Mouse (Mus musculus): ENCODE results near the gene St6galnac3. TPM values are rescaled to one million over a fixed set of nuclear protein-coding genes. Genes with fewer than 3 reads are reported as not detected.

Gene St6galnac3
- polyA plus RNA-seq, 1 experiment from 2014 or later: 34.9 TPM

DNA sequence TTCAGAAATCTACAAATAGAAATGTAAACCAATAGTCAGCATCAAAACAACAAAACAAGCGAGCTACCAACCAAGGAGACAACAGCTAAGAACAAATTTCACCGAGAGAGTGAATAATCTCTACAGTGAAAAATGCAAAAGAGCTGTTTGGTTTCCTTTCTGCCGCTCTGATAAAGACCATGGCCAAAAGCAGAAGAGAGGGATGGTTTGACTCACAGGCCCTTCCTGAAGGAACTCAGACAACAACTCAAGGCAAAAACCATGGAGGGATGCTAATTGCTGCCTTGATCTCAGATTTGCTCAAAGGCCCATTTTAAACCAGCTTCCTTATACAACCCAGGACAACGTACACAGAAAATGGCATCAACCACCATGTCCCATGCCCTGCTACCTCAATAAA, 437.4 kb downstream of the St6galnac3 start:
- no peak overlapping the region for H3K4me3 ChIP-seq (replicated peaks; ENCODE audit: low read length)
- H3K9ac ChIP-seq (ENCODE audit: low read length): no peak overlapping the region
- WGBS: 93% methylated on average over 4 of the region's 4 CpGs
- H3K36me3 ChIP-seq (ENCODE audit: control insufficient read depth, insufficient read depth, low read length): no peaks in the 10 kb centered on the region
- no peak overlapping the region for H3K27ac ChIP-seq (ENCODE audit: low read length)
- no peaks in the 10 kb centered on the region for H3K9me3 ChIP-seq (replicated peaks; ENCODE audit: control insufficient read depth, low read length)
- H3K4me1 ChIP-seq (ENCODE audit: control insufficient read depth, insufficient read depth, low read length): no peaks in the 10 kb centered on the region; the same call in 1 of the 2 replicates
- H3K4me2 ChIP-seq (ENCODE audit: low read depth, low read length): no peak overlapping the region
- H3K27me3 ChIP-seq (ENCODE audit: control insufficient read depth, insufficient read depth, low read length): no peaks in the 10 kb centered on the region
- no peak for ATAC-seq (ENCODE audit: insufficient read depth, low FRiP score)

DNA sequence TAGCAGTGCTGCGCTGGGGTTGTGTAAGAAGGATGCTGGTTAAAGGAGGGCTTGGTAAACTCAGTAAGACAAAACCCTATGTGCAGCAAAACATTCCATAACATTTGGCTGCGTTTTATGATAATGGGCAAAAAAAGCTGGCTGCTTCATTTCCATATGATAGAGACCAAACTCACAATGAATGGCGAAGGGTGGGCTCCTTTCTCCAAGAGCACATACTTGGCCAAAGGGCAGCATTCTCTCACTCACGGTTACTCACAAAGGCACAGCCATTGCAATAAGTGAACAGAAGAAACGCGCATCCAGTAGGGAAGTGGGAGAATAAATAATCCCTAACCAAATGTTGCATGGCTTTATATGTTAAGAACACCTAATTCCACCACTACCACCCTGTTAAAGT, 437.9 kb downstream of the St6galnac3 start:
- H3K9me3 ChIP-seq (replicated peaks; ENCODE audit: control insufficient read depth, low read length): no peaks in the 10 kb centered on the region
- H3K27ac ChIP-seq (ENCODE audit: low read length): no peak overlapping the region
- H3K4me3 ChIP-seq (replicated peaks; ENCODE audit: low read length): no peak overlapping the region
- peaks cover 3% of the 10 kb centered on the region; the same call in 1 of the 2 replicates for H3K4me1 ChIP-seq (ENCODE audit: control insufficient read depth, insufficient read depth, low read length)
- no peak overlapping the region for H3K4me2 ChIP-seq (ENCODE audit: low read depth, low read length)
- ATAC-seq (ENCODE audit: insufficient read depth, low FRiP score): no peak
- H3K9ac ChIP-seq (ENCODE audit: low read length): no peak overlapping the region
- no peaks in the 10 kb centered on the region for H3K36me3 ChIP-seq (ENCODE audit: control insufficient read depth, insufficient read depth, low read length)
- H3K27me3 ChIP-seq (ENCODE audit: control insufficient read depth, insufficient read depth, low read length): no peaks in the 10 kb centered on the region
- WGBS: 95% methylated on average over 6 of the region's 6 CpGs

DNA sequence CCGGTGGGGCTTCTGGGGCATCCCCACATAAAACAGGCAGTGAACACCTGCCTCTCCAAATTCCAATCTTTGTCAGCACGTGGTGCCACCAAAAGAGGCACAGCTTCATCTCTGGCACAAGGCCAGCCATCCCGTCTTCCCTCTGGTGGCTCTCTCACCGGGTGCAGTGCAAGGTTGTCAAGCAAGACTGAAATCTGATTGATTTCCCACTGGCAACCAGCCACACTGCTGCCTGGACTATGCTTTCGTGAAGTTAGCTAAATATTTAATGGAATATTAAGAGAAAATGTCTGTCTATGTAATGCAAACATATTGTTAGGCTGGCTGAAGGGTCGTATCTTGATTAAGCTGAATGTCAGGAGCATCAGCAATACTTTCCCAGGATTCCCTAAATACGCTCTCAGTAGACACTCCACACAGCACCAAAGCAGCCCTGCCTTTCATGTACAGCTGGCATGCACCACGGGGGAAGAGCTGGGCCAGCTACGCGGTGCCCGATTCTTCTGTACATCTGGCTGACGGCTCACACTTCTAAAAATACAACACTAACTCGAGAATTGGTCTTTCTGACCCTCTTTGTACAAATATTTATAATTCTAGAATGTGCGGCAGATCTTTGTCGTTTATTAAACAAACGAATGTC, 442.7 kb downstream of the St6galnac3 start:
- Histone ChIP-seq H3K4me3 (replicated peaks; ENCODE audit: low read length) (no peak overlapping the region), H3K27me3 (ENCODE audit: control insufficient read depth, insufficient read depth, low read length) (no peaks in the 10 kb centered on the region), H3K27ac (ENCODE audit: low read length) (no peak overlapping the region), H3K9ac (ENCODE audit: low read length) (no peak overlapping the region), H3K9me3 (replicated peaks; ENCODE audit: control insufficient read depth, low read length) (no peaks in the 10 kb centered on the region), H3K4me1 (ENCODE audit: control insufficient read depth, insufficient read depth, low read length) (peaks cover 6% of the 10 kb centered on the region; the same call in 1 of the 2 replicates), H3K4me2 (ENCODE audit: low read depth, low read length) (no peak overlapping the region), H3K36me3 (ENCODE audit: control insufficient read depth, insufficient read depth, low read length) (no peaks in the 10 kb centered on the region)
- no peak for ATAC-seq (ENCODE audit: insufficient read depth, low FRiP score)
- 27% methylated on average over 16 of the region's 16 CpGs for WGBS

- H3K4me3 ChIP-seq (replicated peaks; ENCODE audit: low read length): no peak overlapping the region
- H3K9ac ChIP-seq (ENCODE audit: low read length): no peak overlapping the region
- ATAC-seq (ENCODE audit: insufficient read depth, low FRiP score): no peak
- H3K9me3 ChIP-seq (replicated peaks; ENCODE audit: control insufficient read depth, low read length): peaks cover 4% of the 10 kb centered on the region; the same call in 1 of the 2 replicates
- H3K36me3 ChIP-seq (ENCODE audit: control insufficient read depth, insufficient read depth, low read length): no peaks in the 10 kb centered on the region
- no peak overlapping the region for H3K4me2 ChIP-seq (ENCODE audit: low read depth, low read length)
- H3K27ac ChIP-seq (ENCODE audit: low read length): no peak overlapping the region
- 67% methylated on average over 5 of the region's 5 CpGs for WGBS
- H3K27me3 ChIP-seq (ENCODE audit: control insufficient read depth, insufficient read depth, low read length): no peaks in the 10 kb centered on the region
- peaks cover 6% of the 10 kb centered on the region; the same call in 1 of the 2 replicates for H3K4me1 ChIP-seq (ENCODE audit: control insufficient read depth, insufficient read depth, low read length)
Measured at GRCm38 (mm10) chr3:153278249-153278648, 446.7 kb downstream of the St6galnac3 start.

DNA sequence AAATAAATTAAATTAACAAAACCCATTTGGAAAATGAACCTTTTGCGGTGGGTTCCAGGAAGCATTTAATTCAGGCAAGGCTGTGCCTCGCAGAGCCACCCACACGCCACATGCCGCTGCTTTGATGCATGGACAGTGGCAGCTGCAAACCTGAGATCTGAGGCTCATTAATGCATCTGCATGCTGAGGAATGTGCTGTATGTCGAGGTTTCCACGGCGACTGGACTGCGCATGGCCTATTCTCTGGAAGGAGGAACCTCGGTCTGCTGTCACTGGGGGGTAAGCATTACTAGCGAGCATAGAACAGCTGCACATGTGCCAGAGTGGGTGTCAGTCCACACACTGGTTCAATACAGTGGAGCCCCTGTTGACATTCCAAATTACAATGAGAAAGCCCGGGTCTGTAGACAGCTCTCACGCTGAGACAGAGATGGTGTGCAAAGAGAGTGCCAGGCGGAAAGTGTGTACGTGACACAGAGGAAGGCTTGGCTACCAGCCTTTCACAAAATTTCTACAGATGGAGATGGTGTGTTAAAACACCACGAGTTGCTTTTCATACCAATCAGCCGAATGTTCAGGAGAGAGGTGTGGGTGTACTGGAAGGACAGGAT, 447.5 kb downstream of the St6galnac3 start:
- Histone ChIP-seq H3K9me3 (replicated peaks; ENCODE audit: control insufficient read depth, low read length) (peaks cover 4% of the 10 kb centered on the region; the same call in 1 of the 2 replicates), H3K36me3 (ENCODE audit: control insufficient read depth, insufficient read depth, low read length) (no peaks in the 10 kb centered on the region), H3K4me2 (ENCODE audit: low read depth, low read length) (no peak overlapping the region), H3K4me3 (replicated peaks; ENCODE audit: low read length) (no peak overlapping the region), H3K9ac (ENCODE audit: low read length) (no peak overlapping the region), H3K27ac (ENCODE audit: low read length) (no peak overlapping the region), H3K4me1 (ENCODE audit: control insufficient read depth, insufficient read depth, low read length) (0 out of 2 replicates have a peak, but pooled peaks cover 6% of the 10 kb centered on the region), H3K27me3 (ENCODE audit: control insufficient read depth, insufficient read depth, low read length) (no peaks in the 10 kb centered on the region)
- no peak; the same call in 1 of the 2 replicates for ATAC-seq (ENCODE audit: insufficient read depth, low FRiP score)
- WGBS: 53% methylated on average over 16 of the region's 16 CpGs

GRCm38 (mm10) chr3:153276830-153277388, 448.1 kb downstream of the St6galnac3 start:
- ATAC-seq (ENCODE audit: insufficient read depth, low FRiP score): no peak
- Histone ChIP-seq H3K27ac (ENCODE audit: low read length) (no peak overlapping the region), H3K9me3 (replicated peaks; ENCODE audit: control insufficient read depth, low read length) (peaks cover 4% of the 10 kb centered on the region; the same call in 1 of the 2 replicates), H3K27me3 (ENCODE audit: control insufficient read depth, insufficient read depth, low read length) (no peaks in the 10 kb centered on the region), H3K4me2 (ENCODE audit: low read depth, low read length) (no peak overlapping the region), H3K36me3 (ENCODE audit: control insufficient read depth, insufficient read depth, low read length) (no peaks in the 10 kb centered on the region), H3K4me1 (ENCODE audit: control insufficient read depth, insufficient read depth, low read length) (0 out of 2 replicates have a peak, but pooled peaks cover under 1% of the 10 kb centered on the region), H3K9ac (ENCODE audit: low read length) (no peak overlapping the region), H3K4me3 (replicated peaks; ENCODE audit: low read length) (no peak overlapping the region)
- WGBS: 59% methylated on average over 16 of the region's 16 CpGs

DNA sequence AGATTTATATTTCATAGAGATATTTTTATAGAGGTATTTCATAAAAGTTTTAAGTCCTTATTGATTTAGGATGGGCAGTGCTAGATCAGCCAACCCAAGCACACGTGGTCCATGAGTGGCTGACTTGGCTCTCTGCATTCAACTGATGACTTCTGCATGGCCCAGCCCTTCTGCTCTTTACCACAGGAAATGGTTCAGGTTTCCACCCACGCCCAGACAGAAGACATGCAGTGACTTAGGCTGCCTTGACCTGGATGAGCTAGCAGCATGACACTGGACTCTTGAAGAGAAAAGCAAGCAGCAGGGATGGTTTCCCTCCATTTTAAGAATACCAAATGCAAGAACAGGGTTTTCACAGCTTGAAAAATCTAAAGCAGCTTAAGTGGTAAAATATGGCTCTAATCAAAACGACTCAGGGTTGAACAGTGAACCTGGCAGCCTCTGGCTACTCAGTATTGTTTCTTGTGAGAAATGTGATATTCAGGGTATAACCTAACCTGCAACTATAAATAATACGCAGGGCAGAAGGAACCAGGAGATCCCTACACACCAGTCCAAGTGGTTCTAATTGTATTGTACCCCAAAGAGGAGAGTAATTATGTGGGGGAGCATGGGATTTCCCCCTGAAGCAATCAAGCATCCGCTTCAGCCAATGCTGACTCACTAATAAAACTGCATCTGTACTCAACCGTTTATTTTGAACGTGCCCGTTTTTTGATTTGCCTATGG, 448.7 kb downstream of the St6galnac3 start:
- H3K4me1 ChIP-seq (ENCODE audit: control insufficient read depth, insufficient read depth, low read length): no peaks in the 10 kb centered on the region
- H3K27ac ChIP-seq (ENCODE audit: low read length): no peak overlapping the region
- no peak overlapping the region for H3K4me3 ChIP-seq (replicated peaks; ENCODE audit: low read length)
- H3K36me3 ChIP-seq (ENCODE audit: control insufficient read depth, insufficient read depth, low read length): no peaks in the 10 kb centered on the region
- H3K4me2 ChIP-seq (ENCODE audit: low read depth, low read length): no peak overlapping the region
- ATAC-seq (ENCODE audit: insufficient read depth, low FRiP score): no peak
- H3K27me3 ChIP-seq (ENCODE audit: control insufficient read depth, insufficient read depth, low read length): no peaks in the 10 kb centered on the region
- H3K9me3 ChIP-seq (replicated peaks; ENCODE audit: control insufficient read depth, low read length): peaks cover 4% of the 10 kb centered on the region; the same call in 1 of the 2 replicates
- 69% methylated on average over 8 of the region's 8 CpGs for WGBS
- no peak overlapping the region for H3K9ac ChIP-seq (ENCODE audit: low read length)

DNA sequence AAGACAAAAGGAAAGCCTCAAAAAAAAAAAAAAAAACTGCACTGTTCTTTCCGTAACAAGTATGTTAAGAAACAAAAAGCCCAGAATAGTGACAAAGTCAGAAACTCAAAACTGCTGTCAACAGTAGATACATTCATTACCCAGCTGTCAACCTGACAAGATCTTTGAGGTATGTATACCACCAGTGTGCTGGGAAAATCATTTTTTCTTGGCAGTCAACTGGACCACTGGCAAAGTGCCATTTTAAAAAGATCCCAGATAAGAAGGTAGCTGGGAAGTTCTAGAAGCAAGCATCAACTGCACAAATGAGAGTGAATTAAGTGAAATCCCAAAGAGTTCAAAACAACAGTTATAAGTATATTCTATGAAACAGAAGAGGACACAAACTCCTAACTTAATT, 452.7 kb downstream of the St6galnac3 start:
- 44% methylated on average over 1 of the region's 1 CpGs for WGBS
- Histone ChIP-seq H3K4me3 (replicated peaks; ENCODE audit: low read length) (no peak overlapping the region), H3K9ac (ENCODE audit: low read length) (no peak overlapping the region), H3K27me3 (ENCODE audit: control insufficient read depth, insufficient read depth, low read length) (no peaks in the 10 kb centered on the region), H3K27ac (ENCODE audit: low read length) (no peak overlapping the region), H3K9me3 (replicated peaks; ENCODE audit: control insufficient read depth, low read length) (peaks cover 4% of the 10 kb centered on the region; the same call in 1 of the 2 replicates), H3K36me3 (ENCODE audit: control insufficient read depth, insufficient read depth, low read length) (no peaks in the 10 kb centered on the region), H3K4me1 (ENCODE audit: control insufficient read depth, insufficient read depth, low read length) (no peaks in the 10 kb centered on the region), H3K4me2 (ENCODE audit: low read depth, low read length) (no peak overlapping the region)
- ATAC-seq (ENCODE audit: insufficient read depth, low FRiP score): no peak

GRCm38 (mm10) chr3:153267397-153267796, 457.6 kb downstream of the St6galnac3 start:
- no peak for ATAC-seq (ENCODE audit: insufficient read depth, low FRiP score)
- no peaks in the 10 kb centered on the region for H3K27me3 ChIP-seq (ENCODE audit: control insufficient read depth, insufficient read depth, low read length)
- H3K9me3 ChIP-seq (replicated peaks; ENCODE audit: control insufficient read depth, low read length): no peaks in the 10 kb centered on the region
- H3K27ac ChIP-seq (ENCODE audit: low read length): no peak overlapping the region
- H3K9ac ChIP-seq (ENCODE audit: low read length): no peak overlapping the region
- H3K4me1 ChIP-seq (ENCODE audit: control insufficient read depth, insufficient read depth, low read length): no peaks in the 10 kb centered on the region
- 40% methylated on average over 8 of the region's 8 CpGs for WGBS
- H3K4me3 ChIP-seq (replicated peaks; ENCODE audit: low read length): no peak overlapping the region
- H3K4me2 ChIP-seq (ENCODE audit: low read depth, low read length): no peak overlapping the region
- H3K36me3 ChIP-seq (ENCODE audit: control insufficient read depth, insufficient read depth, low read length): no peaks in the 10 kb centered on the region
